Mouse (Mus musculus): ENCODE results near the gene Papss2. TPM values are rescaled to one million over a fixed set of nuclear protein-coding genes. Genes with fewer than 3 reads are reported as not detected.

The Papss2 gene
- polyA plus RNA-seq, 1 experiment from 2014 or later: 2.3 TPM

- no peak overlapping the region for H3K4me2 ChIP-seq (replicated peaks)
- H3K27me3 ChIP-seq (replicated peaks): no peaks in the 10 kb centered on the region
- H3K9me3 ChIP-seq: no peaks in the 10 kb centered on the region
- no peak overlapping the region for H3K27ac ChIP-seq
- H3K36me3 ChIP-seq: no peaks in the 10 kb centered on the region
- H3K4me3 ChIP-seq: no peak overlapping the region
- no peaks in the 10 kb centered on the region for H3K4me1 ChIP-seq
- no peak overlapping the region for H3K9ac ChIP-seq
- WGBS: 72% methylated on average over 8 of the region's 8 CpGs
- ATAC-seq (ENCODE audit: low FRiP score, low read depth): no peak
Measured at GRCm38 (mm10) chr19:32604127-32604526, 8.5 kb downstream of the Papss2 start.

- no peaks in the 10 kb centered on the region for H3K27me3 ChIP-seq (replicated peaks)
- no peaks in the 10 kb centered on the region for H3K9me3 ChIP-seq
- no peaks in the 10 kb centered on the region for H3K4me1 ChIP-seq
- no peak for ATAC-seq (ENCODE audit: low FRiP score, low read depth)
- WGBS: 85% methylated on average over 6 of the region's 6 CpGs
- no peak overlapping the region for H3K4me2 ChIP-seq (replicated peaks)
- H3K36me3 ChIP-seq: no peaks in the 10 kb centered on the region
- no peak overlapping the region for H3K4me3 ChIP-seq
- H3K27ac ChIP-seq: no peak overlapping the region
- H3K9ac ChIP-seq: no peak overlapping the region
Measured at GRCm38 (mm10) chr19:32604563-32605252, 9.1 kb downstream of the Papss2 start.

GRCm38 (mm10) chr19:32606227-32606827 lies 10.7 kb downstream of the Papss2 start:
- Histone ChIP-seq H3K36me3 (no peaks in the 10 kb centered on the region), H3K9me3 (no peaks in the 10 kb centered on the region), H3K4me1 (no peaks in the 10 kb centered on the region), H3K27me3 (replicated peaks) (no peaks in the 10 kb centered on the region), H3K9ac (no peak overlapping the region), H3K27ac (no peak overlapping the region), H3K4me3 (no peak overlapping the region), H3K4me2 (replicated peaks) (no peak overlapping the region)
- no peak for ATAC-seq (ENCODE audit: low FRiP score, low read depth)
- 70% methylated on average over 4 of the region's 4 CpGs for WGBS

- no peak for ATAC-seq (ENCODE audit: low FRiP score, low read depth)
- H3K27ac ChIP-seq: no peak overlapping the region
- H3K9me3 ChIP-seq: no peaks in the 10 kb centered on the region
- no peak overlapping the region for H3K4me2 ChIP-seq (replicated peaks)
- H3K4me3 ChIP-seq: no peak overlapping the region
- no peak overlapping the region for H3K9ac ChIP-seq
- H3K4me1 ChIP-seq: no peaks in the 10 kb centered on the region
- WGBS: 85% methylated on average over 8 of the region's 8 CpGs
- H3K36me3 ChIP-seq: no peaks in the 10 kb centered on the region
- H3K27me3 ChIP-seq (replicated peaks): no peaks in the 10 kb centered on the region
Measured at GRCm38 (mm10) chr19:32607036-32607435, 11.4 kb downstream of the Papss2 start.

- Histone ChIP-seq H3K9ac (no peak overlapping the region), H3K27me3 (replicated peaks) (no peaks in the 10 kb centered on the region), H3K4me2 (replicated peaks) (no peak overlapping the region), H3K4me1 (no peaks in the 10 kb centered on the region), H3K36me3 (no peaks in the 10 kb centered on the region), H3K4me3 (no peak overlapping the region), H3K27ac (no peak overlapping the region), H3K9me3 (no peaks in the 10 kb centered on the region)
- ATAC-seq (ENCODE audit: low FRiP score, low read depth): no peak
- WGBS: 73% methylated on average over 9 of the region's 9 CpGs
Measured at GRCm38 (mm10) chr19:32611386-32612092, 15.9 kb downstream of the Papss2 start.

- Histone ChIP-seq H3K27ac (no peak overlapping the region), H3K36me3 (no peaks in the 10 kb centered on the region), H3K27me3 (replicated peaks) (no peaks in the 10 kb centered on the region), H3K4me3 (no peak overlapping the region), H3K4me2 (replicated peaks) (no peak overlapping the region), H3K9ac (no peak overlapping the region), H3K9me3 (no peaks in the 10 kb centered on the region), H3K4me1 (no peaks in the 10 kb centered on the region)
- WGBS: 79% methylated on average over 12 of the region's 12 CpGs
- ATAC-seq (ENCODE audit: low FRiP score, low read depth): no peak
Measured at GRCm38 (mm10) chr19:32614046-32614771, 18.6 kb downstream of the Papss2 start.

GRCm38 (mm10) chr19:32614772-32615099 lies 19.1 kb downstream of the Papss2 start:
- Histone ChIP-seq H3K4me1 (no peaks in the 10 kb centered on the region), H3K9me3 (no peaks in the 10 kb centered on the region), H3K27ac (no peak overlapping the region), H3K9ac (no peak overlapping the region), H3K4me3 (no peak overlapping the region), H3K27me3 (replicated peaks) (no peaks in the 10 kb centered on the region), H3K4me2 (replicated peaks) (no peak overlapping the region), H3K36me3 (no peaks in the 10 kb centered on the region)
- 71% methylated on average over 2 of the region's 2 CpGs for WGBS
- no peak for ATAC-seq (ENCODE audit: low FRiP score, low read depth)

- no peaks in the 10 kb centered on the region for H3K9me3 ChIP-seq
- no peak for ATAC-seq (ENCODE audit: low FRiP score, low read depth)
- no peak overlapping the region for H3K27ac ChIP-seq
- 92% methylated on average over 7 of the region's 7 CpGs for WGBS
- H3K4me3 ChIP-seq: no peak overlapping the region
- no peak overlapping the region for H3K9ac ChIP-seq
- H3K36me3 ChIP-seq: no peaks in the 10 kb centered on the region
- H3K27me3 ChIP-seq (replicated peaks): no peaks in the 10 kb centered on the region
- H3K4me1 ChIP-seq: no peaks in the 10 kb centered on the region
- no peak overlapping the region for H3K4me2 ChIP-seq (replicated peaks)
Measured at GRCm38 (mm10) chr19:32616646-32617045, 21.1 kb downstream of the Papss2 start.

GRCm38 (mm10) chr19:32619739-32620138 lies 24.1 kb downstream of the Papss2 start:
- no peak overlapping the region for H3K4me2 ChIP-seq (replicated peaks)
- no peaks in the 10 kb centered on the region for H3K36me3 ChIP-seq
- H3K27me3 ChIP-seq (replicated peaks): no peaks in the 10 kb centered on the region
- no peak for ATAC-seq (ENCODE audit: low FRiP score, low read depth)
- H3K4me1 ChIP-seq: no peaks in the 10 kb centered on the region
- no peak overlapping the region for H3K4me3 ChIP-seq
- no peak overlapping the region for H3K27ac ChIP-seq
- H3K9ac ChIP-seq: no peak overlapping the region
- WGBS: 92% methylated on average over 2 of the region's 2 CpGs
- no peaks in the 10 kb centered on the region for H3K9me3 ChIP-seq

- H3K27me3 ChIP-seq (replicated peaks): no peaks in the 10 kb centered on the region
- no peak overlapping the region for H3K4me2 ChIP-seq (replicated peaks)
- no peak overlapping the region for H3K27ac ChIP-seq
- no peaks in the 10 kb centered on the region for H3K36me3 ChIP-seq
- WGBS: 87% methylated on average over 15 of the region's 15 CpGs
- no peak overlapping the region for H3K9ac ChIP-seq
- no peaks in the 10 kb centered on the region for H3K4me1 ChIP-seq
- H3K9me3 ChIP-seq: no peaks in the 10 kb centered on the region
- no peak overlapping the region for H3K4me3 ChIP-seq
- ATAC-seq (ENCODE audit: low FRiP score, low read depth): no peak
Measured at GRCm38 (mm10) chr19:32620859-32621445, 25.4 kb downstream of the Papss2 start.

- no peak overlapping the region for H3K4me2 ChIP-seq (replicated peaks)
- no peaks in the 10 kb centered on the region for H3K4me1 ChIP-seq
- WGBS: 81% methylated on average over 3 of the region's 3 CpGs
- no peaks in the 10 kb centered on the region for H3K9me3 ChIP-seq
- H3K36me3 ChIP-seq: no peaks in the 10 kb centered on the region
- no peak for ATAC-seq (ENCODE audit: low FRiP score, low read depth)
- no peaks in the 10 kb centered on the region for H3K27me3 ChIP-seq (replicated peaks)
- no peak overlapping the region for H3K27ac ChIP-seq
- no peak overlapping the region for H3K9ac ChIP-seq
- no peak overlapping the region for H3K4me3 ChIP-seq
Measured at GRCm38 (mm10) chr19:32622142-32622541, 26.6 kb downstream of the Papss2 start.

GRCm38 (mm10) chr19:32626768-32627331 lies 31.3 kb downstream of the Papss2 start:
- Histone ChIP-seq H3K4me3 (no peak overlapping the region), H3K4me2 (replicated peaks) (no peak overlapping the region), H3K27me3 (replicated peaks) (no peaks in the 10 kb centered on the region), H3K9ac (no peak overlapping the region), H3K9me3 (no peaks in the 10 kb centered on the region), H3K36me3 (no peaks in the 10 kb centered on the region), H3K27ac (no peak overlapping the region), H3K4me1 (no peaks in the 10 kb centered on the region)
- WGBS: 71% methylated on average over 13 of the region's 13 CpGs
- ATAC-seq (ENCODE audit: low FRiP score, low read depth): no peak
